Mouse (Mus musculus) liver, embryonic 13.5 days (tissue): ENCODE results near the gene Asb15. TPM values are rescaled to one million over a fixed set of nuclear protein-coding genes. Genes with fewer than 3 reads are reported as not detected.
A peak's percentile ranks its signal among the peaks of the same experiment; 100 is the strongest.

ENCODE experiments used
- ATAC-seq: fragments of 200-750 bp; cut with Nextera tagmentation; 2 replicates; pipeline ENCODE4 v1.8.0; 2017; ENCODE audit warnings: low read depth, mild to moderate bottlenecking, moderate number of reproducible peaks, moderate library complexity
- DNase-seq: peaks from one replicate; pipeline ENCODE4 v3.0.0; 2022
- H3K27ac ChIP-seq: fragments of 300-500 bp; sonication (generic); 2 replicates; pipeline ENCODE4 v1.5.1; 2015; ENCODE audit warnings: moderate library complexity, mild to moderate bottlenecking, inconsistent platforms
- H3K27me3 ChIP-seq: fragments of 300-500 bp; sonication (generic); 2 replicates; pipeline ENCODE4 v1.6.1; 2015; ENCODE audit warnings: mild to moderate bottlenecking, inconsistent platforms
- H3K36me3 ChIP-seq: fragments of 300-500 bp; sonication (generic); 2 replicates; pipeline ENCODE4 v1.6.1; 2015; ENCODE audit warnings: mild to moderate bottlenecking, inconsistent platforms
- H3K4me1 ChIP-seq: fragments of 300-500 bp; sonication (generic); replicated peaks from 2 replicates; pipeline ENCODE4 v1.6.1; 2015; ENCODE audit warnings: inconsistent platforms
- H3K4me2 ChIP-seq: fragments of 300-500 bp; sonication (generic); 2 replicates; pipeline ENCODE4 v1.6.1; 2015; ENCODE audit warnings: inconsistent platforms, mild to moderate bottlenecking, moderate library complexity
- H3K4me3 ChIP-seq: fragments of 300-500 bp; sonication (generic); replicated peaks from 2 replicates; pipeline ENCODE4 v1.5.1; 2015; ENCODE audit warnings: mild to moderate bottlenecking, inconsistent platforms
- H3K9ac ChIP-seq: fragments of 300-500 bp; sonication (generic); 2 replicates; pipeline ENCODE4 v1.6.1; 2015; ENCODE audit warnings: mild to moderate bottlenecking, inconsistent platforms
- H3K9me3 ChIP-seq: fragments of 300-500 bp; sonication (generic); replicated peaks from 2 replicates; pipeline ENCODE4 v1.6.1; 2016; ENCODE audit warnings: inconsistent platforms
- WGBS: fragments of 180-500 bp; shearing (Covaris S2); methylation state at CpG from one replicate; pipeline ENCODE4 v1.1.7; 2015; ENCODE audit not compliant: insufficient replicate concordance; 5-methylcytosine and 5-hydroxymethylcytosine counted together
- polyA plus RNA-seq: library from polyadenylated mRNA; unstranded; fragments of >200 nt; fragmentation: Nextera tagmentation; extraction: Ambion mirVana; gene quantifications from 2 replicates; pipeline ENCODE4 v1.2.1, GENCODE M21; 2015

The Asb15 gene
- not detected in 2 replicates for polyA plus RNA-seq

- DNase-seq (no peak), ATAC-seq (peak; percentile 6)
- peaks cover 25% of the 10 kb centered on the region for H3K4me1 ChIP-seq
- peak within 1 kb of the TSS; percentile 80 for H3K4me2 ChIP-seq
- peak within 1 kb of the TSS; percentile 84 for H3K9ac ChIP-seq
- 38% methylated on average over 2 of the region's 2 CpGs for WGBS
- peak within 1 kb of the TSS; percentile 69 for H3K27ac ChIP-seq
- no peaks in the 10 kb centered on the region for H3K9me3 ChIP-seq
- peak within 1 kb of the TSS; percentile 85 for H3K4me3 ChIP-seq
- H3K36me3 ChIP-seq = peaks cover 9% of the 10 kb centered on the region; the same call in 1 of the 2 replicates
- no peaks in the 10 kb centered on the region for H3K27me3 ChIP-seq
These were observed at the start of gene Asb15 for GRCm38 (mm10) chr6:24528064-24528243. TSS of gene Asb15 (plus strand) at chr6:24528144.

GRCm38 (mm10) chr6:24486530-24486929 is 41.4 kb upstream of the Asb15 start:
- 59% methylated on average over 5 of the region's 5 CpGs for WGBS
- Histone ChIP-seq H3K27me3 (no peaks in the 10 kb centered on the region), H3K36me3 (no peaks in the 10 kb centered on the region), H3K4me1 (no peaks in the 10 kb centered on the region), H3K4me2 (no peak overlapping the region), H3K9ac (no peak overlapping the region), H3K4me3 (no peak overlapping the region), H3K27ac (no peak overlapping the region), H3K9me3 (no peaks in the 10 kb centered on the region)
- DNase-seq (no peak), ATAC-seq (no peak)

DNA sequence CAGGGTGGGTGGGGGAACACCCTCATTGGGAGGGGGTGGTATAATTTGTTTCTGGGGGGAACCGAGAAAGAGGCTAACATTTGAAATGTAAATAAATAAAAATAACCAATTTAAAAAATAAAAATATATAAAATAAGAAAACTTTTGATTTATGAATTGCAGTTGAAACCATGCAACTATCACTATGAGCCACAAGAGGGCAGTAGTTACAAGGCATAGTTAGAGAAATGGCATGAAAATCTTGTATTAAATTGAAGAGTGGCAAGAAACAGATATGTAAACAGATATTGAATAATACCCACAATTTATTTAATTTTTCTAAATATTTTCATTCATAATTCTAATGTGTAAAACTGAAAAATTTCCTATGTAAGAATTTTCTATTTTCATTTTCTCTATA is 37.6 kb upstream of the Asb15 start:
- no peaks in the 10 kb centered on the region for H3K4me1 ChIP-seq
- H3K27me3 ChIP-seq = no peaks in the 10 kb centered on the region
- H3K27ac ChIP-seq = no peak overlapping the region
- no peaks in the 10 kb centered on the region for H3K36me3 ChIP-seq
- 0% methylated on average over 1 of the region's 1 CpGs for WGBS
- DNase-seq (no peak), ATAC-seq (no peak)
- H3K4me2 ChIP-seq = no peak overlapping the region
- no peak overlapping the region for H3K9ac ChIP-seq
- H3K9me3 ChIP-seq = no peaks in the 10 kb centered on the region
- no peak overlapping the region for H3K4me3 ChIP-seq

- no peak for ATAC-seq
These were observed 23.8 kb upstream of the Asb15 start for GRCm38 (mm10) chr6:24504141-24504540.

GRCm38 (mm10) chr6:24514552-24515284 is 13.2 kb upstream of the Asb15 start, which contains the start of gene Iqub:
TSS of gene Iqub (minus strand) at chr6:24515067.
- no peak within 1 kb of the TSS for H3K9ac ChIP-seq
- H3K4me2 ChIP-seq = no peak within 1 kb of the TSS
- ATAC-seq (no peak), DNase-seq (no peak)
- peaks cover 13% of the 10 kb centered on the region for H3K36me3 ChIP-seq
- no peaks in the 10 kb centered on the region; the same call in 1 of the 2 replicates for H3K4me1 ChIP-seq
- H3K9me3 ChIP-seq = no peaks in the 10 kb centered on the region
- no peaks in the 10 kb centered on the region for H3K27me3 ChIP-seq
- H3K4me3 ChIP-seq = no peak within 1 kb of the TSS
- WGBS = 27% methylated on average over 13 of the region's 13 CpGs
- H3K27ac ChIP-seq = no peak within 1 kb of the TSS

More at GRCm38 (mm10) chr6:24504141-24504540, 23.8 kb upstream of the Asb15 start:
- 65% methylated on average over 2 of the region's 2 CpGs for WGBS
- H3K27me3 ChIP-seq = no peaks in the 10 kb centered on the region
- H3K4me2 ChIP-seq = no peak overlapping the region
- H3K36me3 ChIP-seq = no peaks in the 10 kb centered on the region
- no peak overlapping the region for H3K9ac ChIP-seq
- DNase-seq = no peak
- H3K27ac ChIP-seq = no peak overlapping the region
- H3K4me3 ChIP-seq = no peak overlapping the region
- no peaks in the 10 kb centered on the region for H3K4me1 ChIP-seq
- H3K9me3 ChIP-seq = no peaks in the 10 kb centered on the region

DNA sequence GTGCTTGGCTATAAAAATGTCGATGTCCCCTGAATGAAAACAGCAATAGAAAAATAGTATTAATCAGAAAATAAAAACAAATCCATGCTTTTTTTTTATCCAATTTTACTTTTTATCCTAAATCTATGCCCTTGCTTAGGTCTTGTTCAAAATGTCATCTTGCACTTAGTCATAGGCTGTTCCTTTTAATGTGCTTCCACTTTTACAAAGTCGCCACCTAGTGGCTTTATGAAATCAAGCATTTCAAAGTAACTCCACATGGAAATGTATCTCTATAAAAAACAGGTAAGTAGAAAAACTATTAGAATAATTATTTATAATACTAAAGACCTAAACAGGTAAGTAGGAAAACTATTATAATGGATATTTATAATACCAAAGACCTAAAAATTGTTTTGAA is 11.7 kb upstream of the Asb15 start:
- DNase-seq (no peak), ATAC-seq (no peak)
- Histone ChIP-seq H3K4me1 (no peaks in the 10 kb centered on the region; the same call in 1 of the 2 replicates), H3K4me2 (no peak overlapping the region), H3K9ac (no peak overlapping the region), H3K36me3 (peaks cover 24% of the 10 kb centered on the region), H3K27me3 (no peaks in the 10 kb centered on the region), H3K4me3 (no peak overlapping the region), H3K9me3 (no peaks in the 10 kb centered on the region), H3K27ac (no peak overlapping the region)
- WGBS = 39% methylated on average over 2 of the region's 2 CpGs

- 73% methylated on average over 3 of the region's 3 CpGs for WGBS
These were observed 2.2 kb upstream of the Asb15 start for GRCm38 (mm10) chr6:24525705-24526104.

GRCm38 (mm10) chr6:24527155-24528063 is 535 bp upstream of the Asb15 start, which contains the start of gene Ndufa5:
TSS of gene Ndufa5 (minus strand) at chr6:24528013.
- Histone ChIP-seq H3K9me3 (no peaks in the 10 kb centered on the region), H3K27me3 (no peaks in the 10 kb centered on the region), H3K4me1 (peaks cover 25% of the 10 kb centered on the region), H3K4me2 (peak within 1 kb of the TSS; percentile 80), H3K36me3 (peaks cover 12% of the 10 kb centered on the region), H3K27ac (peak within 1 kb of the TSS; percentile 69), H3K9ac (peak within 1 kb of the TSS; percentile 84), H3K4me3 (peak within 1 kb of the TSS; percentile 85)
- peak; percentile 90 for DNase-seq
- peak; percentile 99 for ATAC-seq
- WGBS = under 1% methylated on average over 53 of the region's 53 CpGs

More at GRCm38 (mm10) chr6:24525705-24526104, 2.2 kb upstream of the Asb15 start:
- Histone ChIP-seq H3K4me3 (peak overlapping the region; percentile 85), H3K4me1 (peaks cover 25% of the 10 kb centered on the region), H3K9ac (no peak overlapping the region), H3K4me2 (peak overlapping the region; percentile 80), H3K36me3 (peaks cover 29% of the 10 kb centered on the region), H3K27ac (no peak overlapping the region), H3K27me3 (no peaks in the 10 kb centered on the region), H3K9me3 (no peaks in the 10 kb centered on the region)
- DNase-seq (no peak), ATAC-seq (no peak)

GRCm38 (mm10) chr6:24530166-24530565 is 2.2 kb downstream of the Asb15 start:
- peak; percentile 17 for DNase-seq
- Histone ChIP-seq H3K27me3 (no peaks in the 10 kb centered on the region), H3K4me3 (no peak overlapping the region), H3K4me2 (peak overlapping the region; percentile 37; the same call in 1 of the 2 replicates), H3K36me3 (no peaks in the 10 kb centered on the region), H3K9me3 (no peaks in the 10 kb centered on the region), H3K4me1 (peaks cover 25% of the 10 kb centered on the region), H3K9ac (no peak overlapping the region), H3K27ac (no peak overlapping the region)
- no peak for ATAC-seq
- WGBS = 22% methylated on average over 4 of the region's 4 CpGs

DNA sequence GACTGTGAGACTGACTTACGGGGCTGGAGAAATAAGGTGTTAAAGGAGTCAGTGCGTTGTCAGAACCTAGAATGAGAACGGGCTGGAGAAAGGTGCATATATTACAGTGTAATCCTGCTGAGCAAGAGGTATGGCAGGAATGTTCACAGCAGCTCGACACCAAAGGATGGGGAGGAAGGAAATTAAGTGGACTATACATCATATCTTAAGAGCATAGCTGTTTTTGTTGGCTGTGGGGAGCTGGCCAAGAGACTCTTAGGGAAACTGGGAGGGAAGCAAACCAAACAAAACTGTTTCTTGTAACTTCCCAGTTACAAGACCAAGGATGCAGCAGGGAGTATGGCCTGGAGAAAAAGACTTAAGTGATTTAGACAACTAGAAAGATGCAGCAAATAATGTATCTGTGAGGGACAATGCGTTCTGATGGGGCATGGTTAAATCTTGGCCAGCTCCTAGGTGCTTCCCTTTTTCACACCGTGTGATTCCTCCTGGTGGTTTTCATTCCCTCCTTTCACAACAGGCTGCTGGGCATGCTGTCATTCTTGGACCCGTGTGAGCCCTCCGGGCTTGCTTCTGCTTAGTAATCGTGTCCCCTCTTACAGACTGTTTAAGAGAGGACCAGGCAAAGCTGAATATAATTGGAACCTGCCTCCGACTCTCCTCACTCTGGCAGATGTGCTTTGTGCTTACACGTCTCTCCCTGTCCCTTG is 2.9 kb downstream of the Asb15 start:
- Histone ChIP-seq H3K9me3 (no peaks in the 10 kb centered on the region), H3K27ac (no peak overlapping the region), H3K27me3 (no peaks in the 10 kb centered on the region), H3K9ac (no peak overlapping the region), H3K4me3 (no peak overlapping the region), H3K4me2 (peak overlapping the region; percentile 37; the same call in 1 of the 2 replicates), H3K36me3 (no peaks in the 10 kb centered on the region), H3K4me1 (peaks cover 24% of the 10 kb centered on the region)
- no peak for ATAC-seq
- 46% methylated on average over 11 of the region's 11 CpGs for WGBS
- no peak for DNase-seq

DNA sequence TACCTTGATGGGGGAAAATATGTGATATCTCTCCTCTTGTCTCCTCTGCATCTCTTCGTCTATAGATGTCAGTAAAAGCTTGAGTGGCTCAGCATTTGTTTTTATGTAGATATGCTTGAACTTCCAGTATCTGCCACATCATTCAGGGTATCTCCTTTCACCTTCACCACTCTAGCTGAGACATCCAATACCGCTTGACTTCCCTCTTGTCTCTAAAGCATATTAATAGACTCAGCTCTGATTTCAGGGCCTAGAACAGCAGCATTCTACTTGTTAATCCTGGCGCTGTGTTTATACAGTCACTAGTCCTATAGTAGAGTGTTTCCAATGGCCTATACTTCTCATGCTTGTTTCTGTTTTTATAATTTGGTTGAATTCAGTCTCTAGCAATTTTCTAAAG is 4.9 kb downstream of the Asb15 start:
- H3K27me3 ChIP-seq = no peaks in the 10 kb centered on the region
- H3K4me3 ChIP-seq = no peak overlapping the region
- WGBS = 49% methylated on average over 3 of the region's 3 CpGs
- H3K27ac ChIP-seq = no peak overlapping the region
- H3K4me1 ChIP-seq = peaks cover 12% of the 10 kb centered on the region
- DNase-seq = no peak
- ATAC-seq = no peak
- no peak overlapping the region for H3K4me2 ChIP-seq
- H3K9ac ChIP-seq = no peak overlapping the region
- no peaks in the 10 kb centered on the region for H3K9me3 ChIP-seq
- no peaks in the 10 kb centered on the region for H3K36me3 ChIP-seq
